Mouse (Mus musculus): ENCODE results near the gene Mdm2. TPM values are rescaled to one million over a fixed set of nuclear protein-coding genes. Genes with fewer than 3 reads are reported as not detected.
"Not testable (repeated sequence)": the region's sequence is repeated elsewhere in the genome, so short reads cannot be mapped to it uniquely, and the experiment has no call there.

The Mdm2 gene
- polyA plus RNA-seq, 1 experiment from 2014 or later, result 52.5 TPM

- WGBS, result 95% methylated on average over 8 of the region's 8 CpGs
- H3K9ac ChIP-seq; H3K27me3 ChIP-seq; H3K4me3 ChIP-seq; H3K9me3 ChIP-seq; H3K27ac ChIP-seq (replicated peaks); H3K4me2 ChIP-seq; H3K4me1 ChIP-seq (replicated peaks); ATAC-seq (ENCODE audit: low FRiP score, low read depth): not testable (repeated sequence)
- peaks cover 44% of the 10 kb centered on the region for H3K36me3 ChIP-seq
Observed at GRCm38 (mm10) chr10:117737498-117737897, 26.9 kb upstream of the Mdm2 start.

GRCm38 (mm10) chr10:117737075-117737474 lies 26.5 kb upstream of the Mdm2 start:
- no peak overlapping the region for H3K27ac ChIP-seq (replicated peaks)
- H3K9ac ChIP-seq, result no peak overlapping the region
- no peak overlapping the region for H3K4me3 ChIP-seq
- WGBS, result 86% methylated on average over 4 of the region's 4 CpGs
- H3K4me2 ChIP-seq, result no peak overlapping the region
- no peaks in the 10 kb centered on the region for H3K27me3 ChIP-seq
- H3K4me1 ChIP-seq (replicated peaks), result no peaks in the 10 kb centered on the region
- no peaks in the 10 kb centered on the region for H3K9me3 ChIP-seq
- peaks cover 44% of the 10 kb centered on the region for H3K36me3 ChIP-seq
- no peak for ATAC-seq (ENCODE audit: low FRiP score, low read depth)

GRCm38 (mm10) chr10:117736573-117736972 lies 26.0 kb upstream of the Mdm2 start:
- Histone ChIP-seq H3K9me3 (no peaks in the 10 kb centered on the region), H3K9ac (no peak overlapping the region), H3K4me1 (replicated peaks) (no peaks in the 10 kb centered on the region), H3K4me2 (no peak overlapping the region), H3K4me3 (no peak overlapping the region), H3K27me3 (no peaks in the 10 kb centered on the region), H3K27ac (replicated peaks) (no peak overlapping the region), H3K36me3 (peaks cover 44% of the 10 kb centered on the region)
- 90% methylated on average over 5 of the region's 5 CpGs for WGBS
- ATAC-seq (ENCODE audit: low FRiP score, low read depth), result no peak

- not testable (repeated sequence) for H3K4me3 ChIP-seq; ATAC-seq (ENCODE audit: low FRiP score, low read depth)
Observed at GRCm38 (mm10) chr10:117735396-117735795, 24.8 kb upstream of the Mdm2 start.

GRCm38 (mm10) chr10:117734104-117734852 lies 23.7 kb upstream of the Mdm2 start:
- not testable (repeated sequence) for H3K9ac ChIP-seq; ATAC-seq (ENCODE audit: low FRiP score, low read depth); H3K4me1 ChIP-seq (replicated peaks); H3K4me3 ChIP-seq; H3K9me3 ChIP-seq; H3K27ac ChIP-seq (replicated peaks); H3K4me2 ChIP-seq; H3K27me3 ChIP-seq
- WGBS, result 88% methylated on average over 10 of the region's 10 CpGs
- peaks cover 31% of the 10 kb centered on the region for H3K36me3 ChIP-seq

More at GRCm38 (mm10) chr10:117735396-117735795, 24.8 kb upstream of the Mdm2 start:
- H3K4me2 ChIP-seq; H3K9ac ChIP-seq; H3K9me3 ChIP-seq; H3K27ac ChIP-seq (replicated peaks); H3K4me1 ChIP-seq (replicated peaks); H3K27me3 ChIP-seq: not testable (repeated sequence)
- H3K36me3 ChIP-seq, result peaks cover 42% of the 10 kb centered on the region
- WGBS, result 92% methylated on average over 12 of the region's 12 CpGs

GRCm38 (mm10) chr10:117733626-117734025 lies 23.1 kb upstream of the Mdm2 start:
- not testable (repeated sequence) for H3K27me3 ChIP-seq; H3K27ac ChIP-seq (replicated peaks); H3K9ac ChIP-seq; ATAC-seq (ENCODE audit: low FRiP score, low read depth); H3K4me3 ChIP-seq; H3K9me3 ChIP-seq; H3K4me2 ChIP-seq; H3K4me1 ChIP-seq (replicated peaks)
- WGBS, result 92% methylated on average over 8 of the region's 8 CpGs
- H3K36me3 ChIP-seq, result peaks cover 25% of the 10 kb centered on the region

- Histone ChIP-seq H3K4me2 (no peak overlapping the region), H3K4me3 (no peak overlapping the region), H3K4me1 (replicated peaks) (no peaks in the 10 kb centered on the region), H3K27me3 (no peaks in the 10 kb centered on the region), H3K36me3 (peaks cover 19% of the 10 kb centered on the region), H3K9ac (no peak overlapping the region), H3K9me3 (no peaks in the 10 kb centered on the region), H3K27ac (replicated peaks) (no peak overlapping the region)
- no peak for ATAC-seq (ENCODE audit: low FRiP score, low read depth)
- 87% methylated on average over 14 of the region's 14 CpGs for WGBS
Observed at GRCm38 (mm10) chr10:117732962-117733592, 22.5 kb upstream of the Mdm2 start.

- Histone ChIP-seq H3K36me3 (peaks cover 13% of the 10 kb centered on the region), H3K4me1 (replicated peaks) (no peaks in the 10 kb centered on the region), H3K4me2 (no peak overlapping the region), H3K4me3 (no peak overlapping the region), H3K27me3 (no peaks in the 10 kb centered on the region), H3K27ac (replicated peaks) (no peak overlapping the region), H3K9ac (no peak overlapping the region), H3K9me3 (no peaks in the 10 kb centered on the region)
- WGBS, result 94% methylated on average over 5 of the region's 5 CpGs
- no peak for ATAC-seq (ENCODE audit: low FRiP score, low read depth)
Observed at GRCm38 (mm10) chr10:117732184-117732583, 21.6 kb upstream of the Mdm2 start.

- H3K27me3 ChIP-seq, result no peaks in the 10 kb centered on the region
- H3K4me3 ChIP-seq, result no peak overlapping the region
- H3K27ac ChIP-seq (replicated peaks), result no peak overlapping the region
- no peak overlapping the region for H3K4me2 ChIP-seq
- H3K9ac ChIP-seq, result no peak overlapping the region
- no peaks in the 10 kb centered on the region for H3K4me1 ChIP-seq (replicated peaks)
- H3K9me3 ChIP-seq, result no peaks in the 10 kb centered on the region
- WGBS, result 59% methylated on average over 14 of the region's 15 CpGs
- peaks cover 6% of the 10 kb centered on the region for H3K36me3 ChIP-seq
- no peak for ATAC-seq (ENCODE audit: low FRiP score, low read depth)
Observed at GRCm38 (mm10) chr10:117731244-117732101, 20.9 kb upstream of the Mdm2 start.

- H3K36me3 ChIP-seq, result no peaks in the 10 kb centered on the region
- 96% methylated on average over 12 of the region's 12 CpGs for WGBS
- ATAC-seq (ENCODE audit: low FRiP score, low read depth), result no peak
- no peaks in the 10 kb centered on the region for H3K27me3 ChIP-seq
- no peaks in the 10 kb centered on the region for H3K4me1 ChIP-seq (replicated peaks)
- no peak overlapping the region for H3K4me3 ChIP-seq
- no peaks in the 10 kb centered on the region for H3K9me3 ChIP-seq
- no peak overlapping the region for H3K27ac ChIP-seq (replicated peaks)
- no peak overlapping the region for H3K9ac ChIP-seq
- H3K4me2 ChIP-seq, result no peak overlapping the region
Observed at GRCm38 (mm10) chr10:117730637-117731203, 20.2 kb upstream of the Mdm2 start.

GRCm38 (mm10) chr10:117730140-117730539 lies 19.6 kb upstream of the Mdm2 start:
- no peak overlapping the region for H3K9ac ChIP-seq
- H3K36me3 ChIP-seq, result no peaks in the 10 kb centered on the region
- H3K27ac ChIP-seq (replicated peaks), result no peak overlapping the region
- 94% methylated on average over 7 of the region's 7 CpGs for WGBS
- H3K4me1 ChIP-seq (replicated peaks), result no peaks in the 10 kb centered on the region
- no peaks in the 10 kb centered on the region for H3K9me3 ChIP-seq
- H3K4me2 ChIP-seq, result no peak overlapping the region
- no peaks in the 10 kb centered on the region for H3K27me3 ChIP-seq
- no peak overlapping the region for H3K4me3 ChIP-seq
- no peak for ATAC-seq (ENCODE audit: low FRiP score, low read depth)

All from hindbrain, embryonic 15.5 days (tissue).